Mouse (Mus musculus) olfactory bulb, adult 2 months (tissue): ENCODE results near the gene Thada. TPM values are rescaled to one million over a fixed set of nuclear protein-coding genes. Genes with fewer than 3 reads are reported as not detected.
"Not testable (repeated sequence)": the region's sequence is repeated elsewhere in the genome, so short reads cannot be mapped to it uniquely, and the experiment has no call there.

ENCODE experiments used
- H3K27ac ChIP-seq: fragments of 200-500 bp; 2 replicates; pipeline ENCODE4 v1.5.1; 2012; ENCODE audit warnings: low read depth, low read length; ENCODE audit not compliant: insufficient read depth
- H3K4me1 ChIP-seq: fragments of 200-500 bp; 2 replicates; pipeline ENCODE4 v1.6.1; 2012; ENCODE audit warnings: low read length; ENCODE audit not compliant: control insufficient read depth, insufficient read depth
- H3K4me3 ChIP-seq: fragments of 200-500 bp; 2 replicates; pipeline ENCODE4 v1.5.1; 2012; ENCODE audit warnings: mild to moderate bottlenecking, low read depth, low read length, moderate library complexity; ENCODE audit not compliant: insufficient read depth
- CTCF ChIP-seq: fragments of 200-500 bp; IDR thresholded peaks from 2 replicates; pipeline ENCODE4 v1.5.1; 2012; ENCODE audit warnings: low read depth, mild to moderate bottlenecking, low read length, moderate library complexity; ENCODE audit not compliant: insufficient read depth
- POLR2A ChIP-seq: fragments of 200-500 bp; IDR thresholded peaks from 2 replicates; pipeline ENCODE4 v1.6.1; 2012; ENCODE audit warnings: mild to moderate bottlenecking, low read depth, low read length, moderate library complexity; ENCODE audit not compliant: insufficient read depth
- WGBS: fragments of 180-500 bp; shearing (Covaris S2); methylation state at CpG from one replicate; pipeline ENCODE4 v1.1.7; 2018; 5-methylcytosine and 5-hydroxymethylcytosine counted together
- polyA plus RNA-seq: library from polyadenylated mRNA; stranded (reverse); fragments of >200 nt; gene quantifications from 2 replicates; pipeline ENCODE4 v1.2.4, GENCODE M21; 2012; ENCODE audit warnings: low replicate concordance; ENCODE audit not compliant: missing spikeins, insufficient read depth, insufficient read length

Thada gene
- polyA plus RNA-seq, 1 experiment = not detected

GRCm38 (mm10) chr17:84251426-84251825 lies 214.6 kb downstream of the Thada start:
- H3K4me1 ChIP-seq = no peaks in the 10 kb centered on the region; the same call in 1 of the 2 replicates
- H3K4me3 ChIP-seq = no peak overlapping the region
- H3K27ac ChIP-seq = no peak overlapping the region
- WGBS = 93% methylated on average over 3 of the region's 3 CpGs
- no peak for TF ChIP-seq POLR2A
- TF ChIP-seq CTCF = no peak

- no peaks in the 10 kb centered on the region for H3K4me1 ChIP-seq
- TF ChIP-seq POLR2A = no peak
- TF ChIP-seq CTCF = no peak
- no peak overlapping the region for H3K4me3 ChIP-seq
- WGBS = 85% methylated on average over 18 of the region's 18 CpGs
- H3K27ac ChIP-seq = no peak overlapping the region
Measured at GRCm38 (mm10) chr17:84244182-84244920, 221.7 kb downstream of the Thada start.

GRCm38 (mm10) chr17:84243759-84244158 lies 222.2 kb downstream of the Thada start:
- no peak for TF ChIP-seq CTCF
- no peak for TF ChIP-seq POLR2A
- WGBS = 79% methylated on average over 6 of the region's 6 CpGs
- Histone ChIP-seq H3K4me1 (peaks cover 2% of the 10 kb centered on the region; the same call in 1 of the 2 replicates), H3K27ac (no peak overlapping the region), H3K4me3 (no peak overlapping the region)

- Histone ChIP-seq H3K4me1 (peaks cover 2% of the 10 kb centered on the region; the same call in 1 of the 2 replicates), H3K27ac (no peak overlapping the region), H3K4me3 (no peak overlapping the region)
- WGBS = 99% methylated on average over 6 of the region's 6 CpGs
- no peak for TF ChIP-seq CTCF
- TF ChIP-seq POLR2A = no peak
Measured at GRCm38 (mm10) chr17:84241308-84241957, 224.6 kb downstream of the Thada start.

GRCm38 (mm10) chr17:84239679-84240292 lies 226.2 kb downstream of the Thada start:
- no peak overlapping the region for H3K4me3 ChIP-seq
- H3K4me1 ChIP-seq = peaks cover 2% of the 10 kb centered on the region; the same call in 1 of the 2 replicates
- no peak for TF ChIP-seq POLR2A
- TF ChIP-seq CTCF = no peak
- no peak overlapping the region for H3K27ac ChIP-seq
- WGBS = 91% methylated on average over 2 of the region's 2 CpGs

GRCm38 (mm10) chr17:84238174-84238573 lies 227.8 kb downstream of the Thada start:
- 72% methylated on average over 1 of the region's 1 CpGs for WGBS
- Histone ChIP-seq H3K4me1 (peaks cover 2% of the 10 kb centered on the region; the same call in 1 of the 2 replicates), H3K27ac (no peak overlapping the region), H3K4me3 (no peak overlapping the region)
- TF ChIP-seq CTCF (no peak), POLR2A (no peak)

- Histone ChIP-seq H3K27ac (no peak overlapping the region), H3K4me3 (no peak overlapping the region), H3K4me1 (peaks cover 2% of the 10 kb centered on the region; the same call in 1 of the 2 replicates)
- TF ChIP-seq POLR2A (no peak), CTCF (no peak)
- WGBS = 76% methylated on average over 7 of the region's 7 CpGs
Measured at GRCm38 (mm10) chr17:84236781-84237557, 229.0 kb downstream of the Thada start.

- WGBS = 95% methylated on average over 4 of the region's 4 CpGs
- H3K27ac ChIP-seq = no peak overlapping the region
- H3K4me3 ChIP-seq = no peak overlapping the region
- TF ChIP-seq CTCF = no peak
- no peak for TF ChIP-seq POLR2A
- H3K4me1 ChIP-seq = peaks cover 2% of the 10 kb centered on the region; the same call in 1 of the 2 replicates
Measured at GRCm38 (mm10) chr17:84235399-84235928, 230.5 kb downstream of the Thada start.

- H3K4me1 ChIP-seq, H3K4me3 ChIP-seq, H3K27ac ChIP-seq: not testable (repeated sequence)
- WGBS = 80% methylated on average over 1 of the region's 4 CpGs
Measured at GRCm38 (mm10) chr17:84234785-84235184, 231.2 kb downstream of the Thada start.
